Mouse (Mus musculus): Measurements from ENCODE around the gene Dagla.

Gene Dagla

GRCm38 (mm10) chr19:10203848-10204615 lies 100.6 kb downstream of the Dagla start, which contains the start of the genes Tmem258 and Fen1:
Tmem258 (plus strand) TSS chr19:10204014.
Fen1 (minus strand) TSS chr19:10204169.
- peak; percentile 94 to 97 for DNase-seq (ENCODE audit: low spot score in 2 of 2)

DNA sequence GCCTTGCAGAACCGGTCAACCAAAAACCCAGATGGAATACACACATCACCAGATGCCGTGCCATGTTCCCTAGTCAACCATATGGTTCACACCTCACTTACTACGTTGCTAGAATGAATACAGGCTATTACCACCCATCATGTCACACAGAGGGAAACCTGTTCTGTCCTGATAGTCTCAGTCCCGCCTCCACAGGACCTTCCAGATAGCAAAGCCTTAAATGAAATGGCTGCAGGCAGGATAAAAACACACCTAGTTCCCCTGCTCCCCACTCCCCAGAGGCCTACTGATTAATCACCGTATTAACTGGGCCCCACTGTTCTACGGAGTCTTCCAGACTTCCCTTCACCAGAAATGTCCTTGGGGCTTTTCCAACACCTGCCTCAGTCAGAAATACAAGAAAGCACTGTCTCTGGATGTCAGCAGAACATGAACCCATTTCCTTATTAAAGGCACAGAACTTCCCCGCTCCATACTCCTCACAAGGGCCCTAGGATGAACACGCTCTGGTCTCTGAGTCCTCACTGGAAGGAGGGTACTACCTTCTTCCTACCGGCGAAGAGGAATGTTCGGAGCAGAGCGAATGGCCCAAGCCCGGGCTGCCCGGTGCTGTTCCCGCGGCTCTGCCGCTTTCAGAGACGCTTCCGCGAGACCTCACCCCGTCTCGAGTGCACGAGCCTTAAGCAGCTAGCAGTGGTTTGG lies 101.4 kb downstream of the Dagla start:
- peak; percentile 53 to 68 for DNase-seq (ENCODE audit: low spot score in 2 of 2)

- DNase-seq (ENCODE audit: low spot score in 2 of 2) = peak; percentile 73 to 91
These were observed 106.0 kb downstream of the Dagla start for GRCm38 (mm10) chr19:10198723-10199122.

DNA sequence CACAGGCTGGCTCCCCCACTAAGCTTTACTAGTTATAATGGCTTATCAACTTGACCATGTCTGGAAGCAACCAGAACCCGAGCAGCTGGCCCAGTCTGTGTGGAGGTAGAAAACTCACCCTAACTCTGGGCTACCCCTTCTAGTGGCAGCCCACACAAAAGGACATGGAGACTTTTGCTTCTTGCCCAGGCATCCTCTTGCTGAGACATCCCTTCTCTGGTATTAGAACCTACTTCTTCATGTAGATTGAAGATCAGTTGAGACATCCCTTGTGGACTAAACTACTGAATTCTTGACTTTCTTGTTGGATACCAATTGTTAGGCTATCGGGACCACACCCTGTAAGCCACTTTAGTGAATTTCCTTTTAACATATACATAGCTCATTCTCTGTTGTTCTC lies 106.4 kb downstream of the Dagla start:
- DNase-seq (ENCODE audit: low spot score in 2 of 2) = no peak

GRCm38 (mm10) chr19:10197130-10197529 lies 107.5 kb downstream of the Dagla start:
- no peak for DNase-seq (ENCODE audit: low spot score in 2 of 2)
